Mouse (Mus musculus) cerebellum, adult 2 months (tissue): ENCODE data around the gene Gm17268. TPM values are rescaled to one million over a fixed set of nuclear protein-coding genes. Genes with fewer than 3 reads are reported as not detected.

ENCODE experiments used
- DNase-seq, 2 experiments: peaks; one replicate each; pipeline ENCODE4 v3.0.0; 2021
- H3K27ac ChIP-seq: fragments of 200-500 bp; 2 replicates; pipeline ENCODE4 v1.5.1; 2012; ENCODE audit warnings: low read length, control low read depth, inconsistent platforms; ENCODE audit not compliant: insufficient read depth
- H3K27me3 ChIP-seq: fragments of 200-500 bp; 2 replicates; pipeline ENCODE4 v1.6.1; 2012; ENCODE audit warnings: inconsistent platforms, mild to moderate bottlenecking, low read length, moderate library complexity; ENCODE audit not compliant: control insufficient read depth, insufficient read depth
- H3K4me1 ChIP-seq: fragments of 200-500 bp; 2 replicates; pipeline ENCODE4 v1.6.1; 2011; ENCODE audit warnings: low read length; ENCODE audit not compliant: control insufficient read depth, insufficient read depth
- H3K4me3 ChIP-seq: fragments of 200-500 bp; replicated peaks from 2 replicates; pipeline ENCODE3; 2011; ENCODE audit warnings: mild to moderate bottlenecking, low read depth, low read length, control low read depth; ENCODE audit not compliant: insufficient read depth
- CTCF ChIP-seq: fragments of 200-500 bp; IDR thresholded peaks from 2 replicates; pipeline ENCODE4 v1.5.1; 2011; ENCODE audit warnings: low read depth, mild to moderate bottlenecking, control low read depth, low read length, moderate library complexity, borderline replicate concordance; ENCODE audit not compliant: insufficient read depth
- POLR2A ChIP-seq: fragments of 200-500 bp; IDR thresholded peaks from 2 replicates; pipeline ENCODE4 v1.6.1; 2011; ENCODE audit warnings: low read length, control low read depth, borderline replicate concordance; ENCODE audit not compliant: insufficient read depth
- WGBS: fragments of 180-500 bp; shearing (Covaris S2); methylation state at CpG from one replicate; pipeline ENCODE4 v1.1.7; 2018; 5-methylcytosine and 5-hydroxymethylcytosine counted together
- polyA plus RNA-seq: library from polyadenylated mRNA; depleted of rRNA; stranded (reverse); fragments of >200 nt; gene quantifications from 2 replicates; pipeline ENCODE4 v1.2.3, GENCODE M21; 2012

The Gm17268 gene
- polyA plus RNA-seq, 1 experiment: not detected

GRCm38 (mm10) chr11:82023769-82024168, 14.6 kb downstream of the Gm17268 start:
- H3K4me1 ChIP-seq: no peaks in the 10 kb centered on the region
- H3K27ac ChIP-seq: no peak overlapping the region
- TF ChIP-seq POLR2A: no peak
- no peak for TF ChIP-seq CTCF
- WGBS: 80% methylated on average over 4 of the region's 4 CpGs
- H3K4me3 ChIP-seq: no peak overlapping the region
- H3K27me3 ChIP-seq: no peaks in the 10 kb centered on the region
- no peak for DNase-seq

- Histone ChIP-seq H3K27ac (no peak overlapping the region), H3K27me3 (no peaks in the 10 kb centered on the region), H3K4me3 (no peak overlapping the region), H3K4me1 (no peaks in the 10 kb centered on the region)
- DNase-seq: no peak
- WGBS: 94% methylated on average over 6 of the region's 6 CpGs
- TF ChIP-seq POLR2A (no peak), CTCF (no peak)
Measured at GRCm38 (mm10) chr11:82022504-82023056, 15.8 kb downstream of the Gm17268 start.

GRCm38 (mm10) chr11:82021406-82021805, 17.0 kb downstream of the Gm17268 start:
- Histone ChIP-seq H3K27ac (no peak overlapping the region), H3K4me1 (no peaks in the 10 kb centered on the region), H3K27me3 (no peaks in the 10 kb centered on the region), H3K4me3 (no peak overlapping the region)
- WGBS: 71% methylated on average over 3 of the region's 3 CpGs
- no peak for TF ChIP-seq CTCF
- TF ChIP-seq POLR2A: no peak
- DNase-seq: no peak

GRCm38 (mm10) chr11:82019793-82020192, 18.6 kb downstream of the Gm17268 start:
- H3K27ac ChIP-seq: no peak overlapping the region
- no peaks in the 10 kb centered on the region for H3K4me1 ChIP-seq
- DNase-seq: no peak
- no peaks in the 10 kb centered on the region for H3K27me3 ChIP-seq
- no peak overlapping the region for H3K4me3 ChIP-seq
- TF ChIP-seq CTCF (no peak), POLR2A (no peak)

- H3K4me1 ChIP-seq: no peaks in the 10 kb centered on the region
- no peak overlapping the region for H3K4me3 ChIP-seq
- H3K27ac ChIP-seq: no peak overlapping the region
- TF ChIP-seq CTCF: no peak
- no peak for TF ChIP-seq POLR2A
- no peak for DNase-seq
- H3K27me3 ChIP-seq: no peaks in the 10 kb centered on the region
- 56% methylated on average over 2 of the region's 2 CpGs for WGBS
Measured at GRCm38 (mm10) chr11:82019389-82019788, 19.0 kb downstream of the Gm17268 start.

GRCm38 (mm10) chr11:82016181-82016780, 22.1 kb downstream of the Gm17268 start:
- H3K27ac ChIP-seq: no peak overlapping the region
- no peak overlapping the region for H3K4me3 ChIP-seq
- no peaks in the 10 kb centered on the region for H3K4me1 ChIP-seq
- no peak for DNase-seq
- H3K27me3 ChIP-seq: no peaks in the 10 kb centered on the region
- TF ChIP-seq CTCF (no peak), POLR2A (no peak)
- whole genome bisulfite sequencing: 73% methylated on average over 3 of the region's 3 CpGs

- Histone ChIP-seq H3K27ac (no peak overlapping the region), H3K4me3 (no peak overlapping the region), H3K4me1 (no peaks in the 10 kb centered on the region), H3K27me3 (no peaks in the 10 kb centered on the region)
- DNase-seq: no peak
- 75% methylated on average over 2 of the region's 2 CpGs for WGBS
- no peak for TF ChIP-seq POLR2A
- TF ChIP-seq CTCF: no peak
Measured at GRCm38 (mm10) chr11:82015066-82015465, 23.3 kb downstream of the Gm17268 start.

GRCm38 (mm10) chr11:82013756-82014155, 24.6 kb downstream of the Gm17268 start:
- WGBS: 60% methylated on average over 1 of the region's 1 CpGs
- no peaks in the 10 kb centered on the region for H3K27me3 ChIP-seq
- no peak for DNase-seq
- H3K27ac ChIP-seq: no peak overlapping the region
- no peaks in the 10 kb centered on the region for H3K4me1 ChIP-seq
- H3K4me3 ChIP-seq: no peak overlapping the region
- TF ChIP-seq CTCF (no peak), POLR2A (no peak)
